Mouse (Mus musculus): ENCODE data around the gene Pacrg. TPM values are rescaled to one million over a fixed set of nuclear protein-coding genes. Genes with fewer than 3 reads are reported as not detected.

The Pacrg gene
- total and polyA plus RNA-seq, 3 experiments = not detected

DNA sequence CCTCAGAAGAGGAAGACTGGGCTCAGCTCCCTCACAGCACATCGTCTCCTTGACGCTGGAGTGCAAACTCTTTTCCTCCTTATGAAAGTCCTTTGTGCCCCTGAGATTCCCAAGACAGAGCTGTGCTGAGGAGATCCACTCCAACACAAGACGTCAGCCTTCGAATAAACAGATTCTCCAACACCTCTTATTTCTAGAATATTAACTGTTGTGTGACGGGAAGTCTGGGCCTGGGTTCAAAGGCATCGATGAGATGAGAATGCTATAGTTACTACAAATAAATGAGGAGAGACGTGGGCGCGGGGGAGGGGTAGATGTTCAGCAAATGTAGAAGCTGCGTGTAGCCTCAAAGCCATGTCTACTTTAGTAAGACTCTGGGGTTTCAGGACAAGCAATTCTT is 270.8 kb downstream of the Pacrg start:
- Histone ChIP-seq H3K79me2 (ENCODE audit: control insufficient read depth, insufficient read depth, low read length, poor library complexity) (no peaks in the 10 kb centered on the region), H3K4me3 (ENCODE audit: control insufficient read depth in 1 of 2, insufficient read depth in 1 of 2, low read depth in 2 of 2, low read length in 2 of 2) (no peak overlapping the region)
- TF ChIP-seq RCOR1 (IDR thresholded peaks at IDR 0.05; ENCODE audit: low read depth, low read length) (no peak), GATA1 (IDR thresholded peaks at IDR 0.05; ENCODE audit: low read depth, low read length) (no peak)

DNA sequence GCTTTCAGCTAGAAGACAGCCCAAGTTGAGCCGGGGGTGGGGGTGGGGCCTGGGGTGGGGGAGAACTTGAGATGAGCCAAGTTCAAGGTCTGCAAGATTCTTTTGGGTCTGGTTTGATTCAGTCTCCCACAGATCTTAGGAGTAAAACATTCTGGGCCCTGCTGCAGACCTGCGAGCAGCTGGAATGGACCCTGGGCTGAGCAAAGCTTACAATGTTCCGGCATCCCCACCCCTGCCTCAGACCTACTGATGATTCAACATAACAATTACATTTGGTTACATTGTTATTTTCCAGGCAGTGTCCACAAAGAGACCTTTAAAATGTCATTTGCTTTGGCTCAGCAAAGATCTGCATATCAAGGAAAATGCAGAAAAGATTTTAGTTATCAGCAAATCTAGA is 272.7 kb downstream of the Pacrg start:
- Histone ChIP-seq H3K9me3 (replicated peaks; ENCODE audit: insufficient read depth, low read length) (no peaks in the 10 kb centered on the region), H3K79me2 (ENCODE audit: control insufficient read depth, insufficient read depth, low read length, poor library complexity) (no peaks in the 10 kb centered on the region)

More for the DNA sequence above, 270.8 kb downstream of the Pacrg start:
- Histone ChIP-seq H3K9ac (ENCODE audit: control insufficient read depth, low read depth, low read length, poor library complexity, severe bottlenecking) (no peak overlapping the region), H3K27me3 (ENCODE audit: control insufficient read depth in 1 of 2, insufficient read depth in 2 of 2, low read length in 2 of 2) (no peaks in the 10 kb centered on the region), H3K27ac (ENCODE audit: control insufficient read depth, low read depth, low read length) (no peak overlapping the region), H3K4me1 (ENCODE audit: control insufficient read depth in 1 of 2, insufficient read depth in 2 of 2, low read length in 2 of 2) (no peaks in the 10 kb centered on the region), H3K36me3 (ENCODE audit: control insufficient read depth in 1 of 2, insufficient read depth in 2 of 2, low read length in 2 of 2) (no peaks in the 10 kb centered on the region), H3K9me3 (replicated peaks; ENCODE audit: insufficient read depth, low read length) (no peaks in the 10 kb centered on the region)
- no peak for DNase-seq (ENCODE audit: low read depth, low spot score)

GRCm38 (mm10) chr17:10564191-10564590 is 275.9 kb downstream of the Pacrg start:
- TF ChIP-seq ELF1 (IDR thresholded peaks at IDR 0.05; ENCODE audit: low read depth, low read length) = no peak
- no peak for TF ChIP-seq BHLHE40 (IDR thresholded peaks at IDR 0.05; ENCODE audit: borderline replicate concordance, low read depth, low read length)
- TF ChIP-seq POLR2A (IDR thresholded peaks at IDR 0.05; ENCODE audit: control insufficient read depth in 1 of 2, insufficient read depth in 1 of 2, low read depth in 1 of 2, low read length in 2 of 2, poor library complexity in 1 of 2) = no peak
- TF ChIP-seq ZNF384 (IDR thresholded peaks at IDR 0.05; ENCODE audit: low read depth, low read length) = no peak
- no peak for TF ChIP-seq TBP (IDR thresholded peaks at IDR 0.05; ENCODE audit: low read depth, low read length)
- TF ChIP-seq CTCF (IDR thresholded peaks at IDR 0.05 in 2 of 3, conservative IDR thresholded peaks at IDR 0.05 in 1 of 3; ENCODE audit: control insufficient read depth in 1 of 3, insufficient read depth in 1 of 3, low read depth in 2 of 3, low read length in 3 of 3, poor library complexity in 1 of 3, severe bottlenecking in 1 of 3) = no peak
- TF ChIP-seq MYB (IDR thresholded peaks at IDR 0.05; ENCODE audit: low read depth, low read length) = no peak
- Histone ChIP-seq H3K36me3 (ENCODE audit: control insufficient read depth in 1 of 2, insufficient read depth in 2 of 2, low read length in 2 of 2) (no peaks in the 10 kb centered on the region), H3K27me3 (ENCODE audit: control insufficient read depth in 1 of 2, insufficient read depth in 2 of 2, low read length in 2 of 2) (no peaks in the 10 kb centered on the region), H3K4me1 (ENCODE audit: control insufficient read depth in 1 of 2, insufficient read depth in 2 of 2, low read length in 2 of 2) (no peaks in the 10 kb centered on the region), H3K27ac (ENCODE audit: control insufficient read depth, low read depth, low read length) (no peak overlapping the region), H3K4me3 (ENCODE audit: control insufficient read depth in 1 of 2, insufficient read depth in 1 of 2, low read depth in 2 of 2, low read length in 2 of 2) (no peak overlapping the region), H3K9ac (ENCODE audit: control insufficient read depth, low read depth, low read length, poor library complexity, severe bottlenecking) (no peak overlapping the region), H3K9me3 (replicated peaks; ENCODE audit: insufficient read depth, low read length) (no peaks in the 10 kb centered on the region), H3K79me2 (ENCODE audit: control insufficient read depth, insufficient read depth, low read length, poor library complexity) (no peaks in the 10 kb centered on the region)
- DNase-seq (ENCODE audit: low read depth, low spot score) = no peak

More for the DNA sequence above, 272.7 kb downstream of the Pacrg start:
- no peak for DNase-seq (ENCODE audit: low read depth, low spot score)
- no peaks in the 10 kb centered on the region for H3K27me3 ChIP-seq (ENCODE audit: control insufficient read depth in 1 of 2, insufficient read depth in 2 of 2, low read length in 2 of 2)
- H3K9ac ChIP-seq (ENCODE audit: control insufficient read depth, low read depth, low read length, poor library complexity, severe bottlenecking) = no peak overlapping the region
- no peaks in the 10 kb centered on the region for H3K4me1 ChIP-seq (ENCODE audit: control insufficient read depth in 1 of 2, insufficient read depth in 2 of 2, low read length in 2 of 2)
- H3K36me3 ChIP-seq (ENCODE audit: control insufficient read depth in 1 of 2, insufficient read depth in 2 of 2, low read length in 2 of 2) = no peaks in the 10 kb centered on the region
- no peak overlapping the region for H3K27ac ChIP-seq (ENCODE audit: control insufficient read depth, low read depth, low read length)
- H3K4me3 ChIP-seq (ENCODE audit: control insufficient read depth in 1 of 2, insufficient read depth in 1 of 2, low read depth in 2 of 2, low read length in 2 of 2) = no peak overlapping the region
- no peak for TF ChIP-seq USF2 (IDR thresholded peaks at IDR 0.05; ENCODE audit: borderline replicate concordance in 1 of 2, insufficient read depth in 1 of 2, low read depth in 1 of 2, low read length in 2 of 2)
- no peak for TF ChIP-seq MAFK (IDR thresholded peaks at IDR 0.05; ENCODE audit: borderline replicate concordance, low read depth, low read length)
- no peak for TF ChIP-seq USF1 (IDR thresholded peaks at IDR 0.05; ENCODE audit: low read depth, low read length)
- TF ChIP-seq ETS1 (IDR thresholded peaks at IDR 0.05; ENCODE audit: low read depth, low read length) = no peak
- TF ChIP-seq MYB (IDR thresholded peaks at IDR 0.05; ENCODE audit: low read depth, low read length) = no peak
- no peak for TF ChIP-seq CTCF (IDR thresholded peaks at IDR 0.05 in 2 of 3, conservative IDR thresholded peaks at IDR 0.05 in 1 of 3; ENCODE audit: control insufficient read depth in 1 of 3, insufficient read depth in 1 of 3, low read depth in 2 of 3, low read length in 3 of 3, poor library complexity in 1 of 3, severe bottlenecking in 1 of 3)

Data from MEL (cell line).